Mouse (Mus musculus): ENCODE measurements around the gene Cxcl10.
"Not testable (repeated sequence)": the region's sequence is repeated elsewhere in the genome, so short reads cannot be mapped to it uniquely, and the experiment has no call there.

The Cxcl10 gene

GRCm38 (mm10) chr5:92369151-92369994 is 20.7 kb upstream of the Cxcl10 start:
- peak; percentile 77 for DNase-seq (ENCODE audit: low read depth, low spot score)

- DNase-seq (ENCODE audit: low read depth, low spot score) = peak; percentile 67
These were observed 19.7 kb upstream of the Cxcl10 start for GRCm38 (mm10) chr5:92368392-92368791.

DNA sequence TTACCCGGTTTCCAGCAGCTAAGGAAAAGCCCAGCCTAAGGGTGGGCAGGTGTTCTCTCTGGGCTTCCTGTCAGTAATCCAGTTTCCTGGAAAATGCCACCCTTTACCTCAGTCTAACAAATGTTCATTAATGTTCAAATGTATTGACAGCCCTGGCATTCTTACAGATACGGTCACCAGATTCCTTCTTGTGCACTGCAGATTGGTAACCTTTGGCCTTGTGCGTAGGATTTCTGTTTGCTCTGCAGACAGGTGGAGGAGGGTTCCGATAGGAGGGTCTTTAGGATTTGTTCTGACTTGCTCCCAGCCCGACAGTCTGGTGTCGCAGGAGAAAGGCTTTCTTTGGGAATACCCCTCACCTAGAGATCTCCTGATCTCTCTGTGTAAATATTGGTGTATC is 17.9 kb upstream of the Cxcl10 start:
- no peak for DNase-seq (ENCODE audit: low read depth, low spot score)

- DNase-seq (ENCODE audit: low read depth, low spot score) = no peak
These were observed 16.5 kb upstream of the Cxcl10 start for GRCm38 (mm10) chr5:92365146-92365705.

DNA sequence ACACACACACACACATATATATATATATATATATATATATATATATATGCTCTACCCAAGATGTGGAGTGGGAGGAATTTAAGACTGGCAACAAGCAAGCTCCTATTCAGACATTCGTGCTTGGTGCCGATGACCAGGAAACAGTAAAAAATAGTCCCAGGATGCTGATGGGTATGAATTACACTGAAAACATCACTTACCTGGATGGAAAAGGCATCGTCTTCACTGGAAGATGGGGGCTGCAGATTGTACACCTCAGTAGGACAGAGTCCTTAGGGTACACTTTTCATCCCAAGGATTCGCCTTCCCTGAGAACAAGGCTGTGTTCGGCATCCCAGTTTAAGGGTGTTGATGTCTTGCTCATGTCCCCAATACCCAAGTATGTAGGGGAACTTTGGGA is 15.3 kb upstream of the Cxcl10 start:
- DNase-seq (ENCODE audit: low read depth, low spot score) = no peak

- no peak for DNase-seq (ENCODE audit: low read depth, low spot score)
These were observed 14.5 kb upstream of the Cxcl10 start for GRCm38 (mm10) chr5:92363179-92363578.

- peak; percentile 27 for DNase-seq (ENCODE audit: low read depth, low spot score)
These were observed 10.2 kb upstream of the Cxcl10 start for GRCm38 (mm10) chr5:92358767-92359455.

GRCm38 (mm10) chr5:92358033-92358432 is 9.3 kb upstream of the Cxcl10 start:
- no peak for DNase-seq (ENCODE audit: low read depth, low spot score)

DNA sequence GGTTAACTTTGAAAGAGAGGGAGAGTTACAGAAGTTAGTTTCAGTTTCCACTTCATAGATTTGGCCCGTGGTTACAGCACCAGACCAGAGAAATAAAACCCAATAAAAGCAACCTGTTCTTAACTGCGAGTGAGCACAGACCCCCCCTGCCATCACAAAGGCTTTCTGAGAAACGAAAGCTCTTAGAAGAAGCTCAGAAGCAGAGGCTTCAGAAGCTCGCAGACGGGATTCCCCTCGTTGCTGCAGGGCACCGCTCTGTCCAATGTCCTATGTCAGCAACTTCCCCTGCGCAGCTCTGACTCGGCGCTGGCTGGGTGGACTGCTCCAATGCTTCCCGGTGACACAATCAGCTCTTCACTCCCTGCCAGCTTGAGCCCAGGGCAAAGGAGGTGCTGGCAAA is 4.8 kb upstream of the Cxcl10 start:
- DNase-seq (ENCODE audit: low read depth, low spot score) = peak; percentile 69

DNA sequence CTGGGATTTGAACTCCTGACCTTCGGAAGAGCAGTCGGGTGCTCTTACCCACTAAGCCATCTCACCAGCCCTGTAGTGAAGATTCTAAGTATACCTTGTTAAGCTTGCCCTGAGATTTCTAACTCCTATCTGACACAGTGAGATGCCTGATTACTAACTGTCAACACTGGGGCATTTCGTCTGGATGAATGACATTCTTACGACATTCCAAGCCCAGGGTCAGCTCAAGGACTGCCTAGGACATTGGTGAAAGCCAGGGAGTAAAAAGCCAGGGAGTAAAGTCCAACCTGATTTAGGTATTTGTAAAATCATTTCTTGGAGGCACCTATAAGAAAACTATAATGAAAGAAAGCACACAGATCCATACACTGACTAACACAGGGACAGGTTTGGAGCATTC is 4.0 kb upstream of the Cxcl10 start:
- not testable (repeated sequence) for DNase-seq (ENCODE audit: low read depth, low spot score)

GRCm38 (mm10) chr5:92349731-92350130 is 1.0 kb upstream of the Cxcl10 start:
- no peak for DNase-seq (ENCODE audit: low read depth, low spot score)

DNA sequence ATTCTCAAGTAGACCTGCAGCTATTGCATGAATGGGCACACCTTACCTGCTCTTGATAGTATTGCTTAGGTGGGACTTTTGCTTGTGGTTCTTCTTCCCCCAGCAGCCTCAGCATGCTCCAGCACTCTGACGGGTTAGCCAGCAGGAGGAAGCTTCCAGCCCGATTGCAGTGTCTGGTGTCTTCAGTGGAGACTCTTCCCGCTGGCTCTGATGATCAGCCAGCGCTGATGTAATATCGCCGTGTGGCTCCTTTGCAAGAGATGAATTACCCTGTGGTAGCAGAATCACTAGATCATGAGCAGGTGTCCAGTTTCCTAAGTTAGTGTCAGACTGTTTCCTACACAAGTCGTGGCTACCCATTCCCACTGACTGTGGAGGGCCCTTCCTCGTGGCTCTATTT is 3.7 kb downstream of the Cxcl10 start:
- DNase-seq (ENCODE audit: low read depth, low spot score) = peak; percentile 68

- no peak for DNase-seq (ENCODE audit: low read depth, low spot score)
These were observed 8.1 kb downstream of the Cxcl10 start for GRCm38 (mm10) chr5:92340606-92341005.

DNA sequence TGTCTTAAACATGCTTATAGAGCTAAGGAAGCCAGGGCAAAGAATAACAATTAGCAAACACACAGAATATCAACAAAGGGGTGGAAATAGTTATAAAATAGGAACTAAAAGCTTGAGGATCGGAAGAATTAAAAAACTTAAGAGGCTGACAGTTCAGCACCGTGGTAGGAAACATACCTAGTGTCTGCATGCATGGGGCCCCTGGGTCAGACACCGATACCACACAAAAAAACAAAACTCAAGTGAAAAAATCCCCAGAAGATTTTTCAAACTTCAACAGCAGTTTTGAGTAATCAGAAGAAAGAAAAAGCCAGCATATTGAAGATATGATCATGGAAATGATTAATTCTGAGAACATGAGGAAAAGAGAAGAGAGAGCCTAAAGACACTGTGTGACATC is 11.9 kb downstream of the Cxcl10 start:
- no peak for DNase-seq (ENCODE audit: low read depth, low spot score)

GRCm38 (mm10) chr5:92332359-92332840 is 16.3 kb downstream of the Cxcl10 start:
- DNase-seq (ENCODE audit: low read depth, low spot score) = peak; percentile 78

GRCm38 (mm10) chr5:92331635-92332338 is 16.9 kb downstream of the Cxcl10 start, which contains the start of gene Art3:
TSS of gene Art3 (plus strand) at chr5:92331827.
- no peak for DNase-seq (ENCODE audit: low read depth, low spot score)

DNA sequence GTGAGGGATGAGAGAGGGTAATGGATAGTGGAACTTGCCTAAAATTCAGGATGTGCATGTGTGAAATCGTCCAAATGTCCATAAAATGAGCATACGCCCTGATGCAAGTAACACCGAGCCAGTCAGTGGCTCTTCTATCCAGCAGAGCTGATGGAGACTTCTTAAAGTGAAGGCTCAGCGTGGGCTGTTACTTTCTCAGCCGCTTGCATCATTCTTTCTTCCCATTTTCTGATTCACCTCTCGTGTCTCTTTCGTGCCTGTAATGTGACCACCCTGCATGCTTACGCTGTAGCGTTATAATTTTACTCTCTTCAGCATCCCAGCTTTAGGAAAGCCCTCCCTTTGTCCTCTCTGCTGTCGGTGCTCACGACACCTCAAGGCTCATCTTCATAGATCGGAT is 17.6 kb downstream of the Cxcl10 start:
- DNase-seq (ENCODE audit: low read depth, low spot score) = no peak

DNA sequence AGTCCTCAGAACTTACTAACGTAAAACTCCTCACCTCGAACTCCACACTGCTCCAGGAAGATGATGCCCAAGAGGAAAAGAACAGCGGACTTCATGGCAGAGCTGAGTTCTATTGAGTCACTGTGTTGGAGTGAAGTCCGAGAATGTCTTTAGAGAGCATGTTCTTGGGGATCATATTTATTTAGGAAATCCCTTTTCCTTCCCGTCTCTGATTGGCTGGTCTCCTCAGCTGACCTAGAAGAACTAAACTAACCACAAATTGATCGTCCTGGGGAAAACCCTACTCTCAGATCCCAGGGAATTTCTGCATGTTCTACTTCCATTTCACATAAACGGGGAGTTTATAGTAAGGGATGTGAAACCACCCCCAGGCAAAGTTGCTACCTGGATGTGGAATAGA is 20.8 kb downstream of the Cxcl10 start, which contains the start of gene Cxcl9:
Gene Cxcl9 (minus strand): TSS at position 151 of the 400 bp plus-strand sequence.
- no peak for DNase-seq (ENCODE audit: low read depth, low spot score)

- DNase-seq (ENCODE audit: low read depth, low spot score) = no peak
These were observed 21.3 kb downstream of the Cxcl10 start for GRCm38 (mm10) chr5:92327367-92327766.

- peak; percentile 94 for DNase-seq (ENCODE audit: low read depth, low spot score)
These were observed 25.4 kb downstream of the Cxcl10 start for GRCm38 (mm10) chr5:92323264-92323663.

GRCm38 (mm10) chr5:92322612-92323011 is 26.1 kb downstream of the Cxcl10 start:
- DNase-seq (ENCODE audit: low read depth, low spot score) = no peak
